Mouse (Mus musculus): ENCODE measurements around the gene Arid2. TPM values are rescaled to one million over a fixed set of nuclear protein-coding genes. Genes with fewer than 3 reads are reported as not detected.
"Not testable (repeated sequence)": the region's sequence is repeated elsewhere in the genome, so short reads cannot be mapped to it uniquely, and the experiment has no call there.

The Arid2 gene
- total RNA-seq (2015; ENCODE audit: low replicate concordance) (81.3 and 89.0 TPM in 2 replicates), total RNA-seq (2017; ENCODE audit: low replicate concordance) (78.7 and 94.4 TPM in 2 replicates)

DNA sequence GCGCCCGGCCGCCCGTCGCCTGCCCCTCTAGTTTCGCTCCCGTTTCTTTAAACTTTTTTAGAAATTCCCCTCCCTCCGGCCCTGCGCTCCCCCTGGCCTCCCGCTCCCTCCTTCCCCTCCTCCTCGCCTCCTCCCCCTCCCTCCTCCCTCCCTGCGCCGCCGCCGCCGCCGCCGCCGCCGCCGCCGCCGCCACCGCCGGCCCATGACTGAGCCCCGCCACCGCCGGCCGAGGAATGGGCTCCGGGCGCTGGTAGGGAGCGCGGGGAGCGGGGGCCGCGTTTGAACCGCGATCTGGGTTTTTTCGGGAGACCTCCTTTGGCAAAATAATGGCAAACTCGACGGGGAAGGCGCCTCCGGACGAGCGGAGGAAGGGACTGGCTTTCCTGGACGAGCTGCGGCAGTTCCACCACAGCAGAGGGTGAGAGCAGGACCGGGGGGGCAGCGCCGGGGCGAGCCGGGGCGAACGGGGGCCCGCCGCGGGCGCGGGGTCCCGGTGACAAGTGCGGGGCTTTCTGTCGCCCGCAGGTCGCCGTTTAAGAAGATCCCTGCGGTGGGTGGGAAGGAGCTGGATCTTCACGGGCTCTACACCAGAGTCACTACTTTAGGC lies at the start of gene Arid2:
Gene Arid2 (plus strand): TSS at position 150 of the 607 bp plus-strand sequence.
- 0 out of 2 replicates have a peak, but pooled peaks have one; percentile 9 for ATAC-seq (replicated peaks; ENCODE audit: low FRiP score, poor library complexity, severe bottlenecking)

DNA sequence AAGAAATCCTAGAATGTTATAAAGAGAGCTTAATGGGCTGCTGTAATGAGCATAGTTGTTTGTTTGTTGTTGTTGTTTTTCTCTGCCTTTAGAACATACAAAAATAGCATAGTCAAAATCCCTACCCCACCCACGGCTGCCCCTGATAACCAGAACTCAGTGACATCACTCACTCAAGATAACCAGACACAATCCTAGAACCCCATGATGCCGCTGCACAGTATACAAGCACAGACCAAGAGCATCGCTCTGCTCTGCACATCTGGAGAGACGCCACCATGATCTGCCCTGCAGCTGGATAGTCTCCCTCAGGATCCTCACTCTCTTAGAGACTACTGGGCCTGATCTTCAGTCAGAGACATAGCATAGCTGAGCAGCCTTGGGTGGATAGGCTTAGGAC lies 49.2 kb upstream of the Arid2 start:
- peak; percentile 59 for ATAC-seq (replicated peaks; ENCODE audit: low FRiP score, poor library complexity, severe bottlenecking)

DNA sequence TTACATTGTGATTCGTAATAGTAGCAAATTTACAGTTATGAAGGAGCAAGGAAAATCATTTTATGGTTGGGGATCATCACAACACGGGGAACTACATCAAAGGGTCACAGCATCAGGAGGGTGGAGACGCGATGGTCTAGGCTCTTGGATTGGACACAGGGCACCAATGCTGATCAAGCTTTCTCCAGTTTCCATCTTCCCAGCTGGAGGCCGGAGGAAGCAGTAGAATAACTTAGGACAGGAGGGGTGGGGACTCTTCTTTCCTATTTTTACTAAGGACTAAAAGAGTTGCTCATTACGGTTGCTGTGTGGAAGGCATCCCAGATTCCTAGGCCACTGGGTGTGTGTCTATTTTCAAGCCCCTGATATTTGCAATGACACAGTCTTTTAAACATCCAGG lies 43.1 kb upstream of the Arid2 start:
- ATAC-seq (replicated peaks; ENCODE audit: low FRiP score, poor library complexity, severe bottlenecking), result no peak

DNA sequence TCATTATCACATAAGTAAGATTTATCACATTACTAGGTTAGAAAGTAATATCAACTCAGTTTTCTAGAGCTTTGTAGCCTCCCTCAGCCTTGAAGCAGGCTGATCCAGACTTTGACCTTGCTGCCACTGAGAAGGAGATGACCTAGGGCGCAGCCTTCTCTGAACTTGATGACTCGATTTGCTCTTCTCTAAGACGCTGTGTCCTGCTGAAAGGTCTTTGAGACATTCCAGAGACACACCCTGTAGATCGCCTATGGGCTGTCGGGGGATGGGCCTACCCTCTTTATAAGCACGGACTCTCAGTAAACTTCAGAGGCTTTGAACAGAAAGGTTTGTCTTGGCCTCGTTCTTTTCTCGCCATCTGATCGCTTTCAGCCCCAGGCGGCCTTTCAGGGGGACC lies 42.6 kb upstream of the Arid2 start:
- not testable (repeated sequence) for ATAC-seq (replicated peaks; ENCODE audit: low FRiP score, poor library complexity, severe bottlenecking)

DNA sequence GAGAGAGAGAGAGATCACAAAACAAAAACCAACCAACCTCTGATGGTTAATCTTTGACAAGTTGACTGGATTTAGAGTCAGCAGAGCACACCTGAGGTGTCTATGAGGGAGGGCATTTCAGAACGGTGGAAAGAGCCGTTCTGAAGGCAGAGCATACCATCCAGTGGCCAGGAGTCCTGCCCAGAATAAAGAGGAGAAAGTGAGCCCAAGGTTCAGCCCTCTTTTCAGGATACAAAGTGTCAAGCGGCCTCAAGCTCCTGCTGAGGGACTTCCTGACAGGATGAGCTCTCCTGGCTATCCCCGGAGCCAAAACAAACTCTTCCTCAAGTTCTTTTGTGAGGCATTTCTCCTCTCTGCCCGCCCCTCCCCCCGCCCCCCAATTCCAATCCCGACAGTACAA lies 33.5 kb upstream of the Arid2 start:
- no peak for ATAC-seq (replicated peaks; ENCODE audit: low FRiP score, poor library complexity, severe bottlenecking)

DNA sequence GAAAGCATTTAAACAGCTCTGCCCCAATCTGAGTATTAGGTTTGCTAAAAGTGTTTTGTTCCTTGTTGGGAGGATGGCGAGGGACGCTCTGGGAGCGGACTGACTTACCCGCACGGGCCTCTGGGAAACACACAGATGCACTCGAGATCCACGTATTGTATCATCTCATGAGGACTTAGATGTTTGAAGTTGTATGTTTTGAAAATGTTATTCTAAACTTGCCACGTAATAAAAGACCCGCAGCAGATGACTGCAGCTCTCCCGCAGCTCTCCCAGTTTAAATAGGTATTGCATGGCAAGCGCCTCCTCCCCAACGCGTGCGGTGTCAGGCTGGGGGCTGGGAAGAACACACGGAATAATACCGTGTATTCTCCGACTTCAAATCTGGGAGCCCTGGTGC lies 33.0 kb upstream of the Arid2 start:
- ATAC-seq (replicated peaks; ENCODE audit: low FRiP score, poor library complexity, severe bottlenecking), result no peak

DNA sequence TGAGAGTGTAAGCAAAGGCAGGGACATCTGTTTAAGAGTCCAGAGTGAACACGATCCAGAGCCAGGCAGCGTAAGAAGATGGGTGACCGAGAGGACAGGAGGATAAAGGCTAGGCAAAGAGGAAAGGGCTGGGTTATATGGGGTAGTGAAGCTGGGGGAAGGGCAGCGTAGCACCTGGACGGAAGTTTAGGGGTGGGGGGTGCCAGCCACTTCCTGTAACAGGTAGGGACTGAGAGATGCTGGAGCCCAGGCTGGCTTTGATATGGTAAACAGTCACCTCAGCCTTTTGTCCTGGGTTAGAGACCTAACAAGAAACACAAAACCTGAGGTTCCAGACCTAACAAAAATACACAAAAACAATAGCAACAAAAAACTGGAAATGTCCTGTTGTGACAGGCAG lies 29.5 kb upstream of the Arid2 start:
- ATAC-seq (replicated peaks; ENCODE audit: low FRiP score, poor library complexity, severe bottlenecking), result no peak

DNA sequence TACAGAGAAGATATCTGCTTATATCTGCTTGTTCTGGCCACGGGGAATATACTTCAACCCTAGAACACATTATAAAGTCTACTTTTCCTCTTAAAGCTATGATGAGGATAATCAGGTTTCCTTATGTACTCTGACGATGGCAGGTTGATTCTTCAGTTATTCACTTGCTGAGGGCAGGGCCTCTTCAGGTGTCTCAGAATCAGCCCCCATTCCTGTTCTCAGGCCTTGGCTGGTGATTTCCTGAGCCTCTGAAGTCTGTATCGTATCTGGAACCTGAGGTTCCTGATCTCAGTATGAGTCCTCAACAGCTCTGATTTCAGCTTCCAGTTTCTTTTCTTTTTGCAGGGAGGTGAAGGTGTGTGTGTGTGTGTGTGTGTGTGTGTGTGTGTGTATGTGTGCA lies 22.7 kb upstream of the Arid2 start:
- ATAC-seq (replicated peaks; ENCODE audit: low FRiP score, poor library complexity, severe bottlenecking), result no peak

DNA sequence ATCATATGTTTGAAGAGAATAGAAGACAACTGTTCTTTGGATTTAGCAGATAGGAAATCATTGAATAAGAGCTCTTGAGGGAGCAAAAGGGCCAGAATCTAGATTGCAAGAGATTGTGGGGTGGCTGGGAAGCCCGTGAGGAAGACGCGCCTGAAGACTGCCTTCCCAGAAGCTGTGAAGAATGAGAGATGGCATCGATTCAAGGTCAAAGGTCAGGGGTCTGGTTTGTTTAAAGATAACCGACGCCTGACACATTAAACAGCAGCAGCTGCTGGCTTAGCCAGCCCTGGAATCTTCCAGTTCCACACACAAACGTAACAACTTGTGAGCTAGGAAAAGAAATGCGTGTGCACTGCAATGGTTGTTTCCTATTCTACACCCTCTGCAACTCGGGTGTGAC lies 19.4 kb upstream of the Arid2 start:
- no peak for ATAC-seq (replicated peaks; ENCODE audit: low FRiP score, poor library complexity, severe bottlenecking)

DNA sequence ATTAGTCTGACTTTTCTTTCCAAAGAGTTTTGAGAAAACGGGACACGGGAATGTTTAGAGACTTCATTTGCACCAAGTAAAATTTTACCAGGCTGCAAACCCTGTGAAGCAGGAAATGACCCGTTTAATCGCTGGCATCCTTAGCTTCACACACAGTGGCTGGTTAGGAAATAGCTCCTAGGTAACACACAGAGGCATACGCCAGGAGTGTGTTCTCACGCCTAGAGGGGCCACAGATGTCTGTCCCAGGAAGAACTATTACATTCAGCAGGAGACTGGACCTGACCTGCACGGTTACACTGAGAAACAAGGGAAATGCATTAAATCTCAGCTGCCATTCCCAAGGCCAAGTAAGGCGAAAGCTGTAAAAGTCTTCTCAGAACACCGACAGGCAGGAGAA lies 18.7 kb upstream of the Arid2 start:
- ATAC-seq (replicated peaks; ENCODE audit: low FRiP score, poor library complexity, severe bottlenecking), result no peak

DNA sequence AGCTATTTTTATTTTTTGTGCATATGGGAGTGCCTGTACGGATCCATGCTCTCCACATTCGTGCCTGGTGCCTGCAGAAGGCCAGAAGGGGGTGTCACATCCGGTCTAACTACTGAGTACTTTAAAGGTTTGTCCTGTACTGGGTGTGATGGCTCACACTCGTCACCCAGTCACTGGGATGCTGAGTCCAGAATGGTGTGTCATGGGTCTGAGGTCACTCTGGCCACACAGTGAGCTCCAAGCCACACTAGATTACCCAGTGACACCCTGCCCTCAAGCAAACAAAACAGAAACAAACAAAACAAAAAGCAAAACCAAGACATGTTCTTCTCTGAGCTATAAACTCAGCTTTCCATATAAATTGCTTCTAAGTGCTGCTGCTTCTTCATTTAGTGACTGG lies 17.9 kb upstream of the Arid2 start:
- no peak for ATAC-seq (replicated peaks; ENCODE audit: low FRiP score, poor library complexity, severe bottlenecking)

DNA sequence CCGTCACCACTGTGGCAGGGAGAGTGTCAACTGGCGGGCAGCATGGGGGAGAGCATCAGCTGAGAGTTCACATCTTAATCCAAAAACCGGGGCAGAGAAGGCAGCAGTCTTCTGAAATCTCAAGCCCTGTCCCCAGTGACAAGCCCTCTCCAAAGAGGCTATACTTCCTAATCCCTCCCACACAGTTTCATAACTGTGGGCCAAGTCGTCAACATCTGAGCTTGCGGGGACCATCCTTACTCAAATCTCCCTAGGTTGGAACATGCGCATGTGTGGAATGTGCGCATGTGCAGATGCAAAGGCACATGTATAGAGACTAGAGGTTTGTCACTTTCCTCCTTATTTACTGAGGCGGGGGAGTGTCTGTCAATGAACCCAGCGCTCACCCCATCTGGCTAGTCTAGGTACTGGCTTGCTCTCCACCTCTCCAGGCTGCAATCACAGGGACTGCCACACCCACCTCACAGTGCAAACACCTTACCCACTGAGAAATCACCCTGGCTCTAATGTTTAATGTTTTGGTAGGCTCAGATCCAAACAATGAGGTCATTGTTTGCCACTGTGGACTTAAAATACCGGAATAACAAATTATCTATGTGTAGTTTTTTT lies 16.9 kb upstream of the Arid2 start:
- ATAC-seq (replicated peaks; ENCODE audit: low FRiP score, poor library complexity, severe bottlenecking), result no peak

DNA sequence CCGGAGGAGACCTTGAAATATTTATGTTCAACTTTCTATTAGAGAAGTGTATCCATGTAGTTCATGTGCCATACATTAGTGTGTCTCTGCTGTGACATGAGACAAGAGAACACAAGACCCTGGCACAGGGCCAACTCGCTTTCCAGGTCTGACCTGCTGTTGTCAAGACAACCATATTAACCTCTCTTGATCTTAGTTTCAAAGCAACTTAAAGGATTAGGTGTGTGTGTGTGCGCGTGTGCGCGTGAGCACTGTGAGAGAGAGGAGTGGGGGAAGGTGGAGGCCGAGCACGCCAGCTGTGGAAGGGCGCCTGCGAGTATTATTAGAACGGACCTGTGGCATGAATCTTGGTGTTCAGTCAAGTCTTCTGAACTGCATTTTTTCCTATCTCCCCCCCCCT lies 15.0 kb upstream of the Arid2 start:
- ATAC-seq (replicated peaks; ENCODE audit: low FRiP score, poor library complexity, severe bottlenecking), result no peak

DNA sequence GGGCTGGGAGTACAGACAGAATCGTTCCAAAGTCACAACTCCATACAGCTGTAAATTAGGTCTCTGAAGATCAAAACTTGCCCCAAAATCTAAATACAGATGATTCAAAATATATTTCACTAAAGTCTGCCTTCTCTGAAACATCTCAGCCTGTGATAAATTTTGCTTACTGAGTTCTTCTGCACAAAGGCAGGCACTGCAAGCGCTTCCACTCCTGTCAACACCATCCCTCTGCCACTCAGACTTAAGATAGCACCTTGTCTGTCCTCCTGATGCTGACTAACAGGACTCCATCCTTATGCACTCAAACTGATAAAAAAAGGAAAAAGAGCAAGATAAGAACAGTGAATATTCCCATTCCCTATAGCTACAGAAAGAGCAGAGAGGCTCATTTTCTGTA lies 13.0 kb upstream of the Arid2 start:
- ATAC-seq (replicated peaks; ENCODE audit: low FRiP score, poor library complexity, severe bottlenecking), result no peak

DNA sequence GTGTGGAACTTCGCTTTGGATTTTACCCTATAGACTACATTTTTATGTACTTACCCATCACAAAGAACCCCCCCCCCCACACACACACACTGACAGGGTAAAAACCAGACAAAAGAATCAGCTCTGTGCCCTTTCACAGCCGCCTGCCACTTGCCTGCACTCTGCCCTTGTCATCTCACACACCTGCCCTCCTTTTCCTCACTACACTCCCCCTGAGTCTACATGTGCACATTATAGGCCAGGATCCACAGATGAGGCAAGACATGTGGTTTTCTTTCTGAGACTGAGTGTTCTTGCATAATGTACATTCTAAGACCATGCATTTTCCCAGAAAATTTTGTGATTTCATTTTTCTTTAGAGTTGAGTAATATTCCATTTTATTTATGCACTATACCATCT lies 12.1 kb upstream of the Arid2 start:
- no peak for ATAC-seq (replicated peaks; ENCODE audit: low FRiP score, poor library complexity, severe bottlenecking)

DNA sequence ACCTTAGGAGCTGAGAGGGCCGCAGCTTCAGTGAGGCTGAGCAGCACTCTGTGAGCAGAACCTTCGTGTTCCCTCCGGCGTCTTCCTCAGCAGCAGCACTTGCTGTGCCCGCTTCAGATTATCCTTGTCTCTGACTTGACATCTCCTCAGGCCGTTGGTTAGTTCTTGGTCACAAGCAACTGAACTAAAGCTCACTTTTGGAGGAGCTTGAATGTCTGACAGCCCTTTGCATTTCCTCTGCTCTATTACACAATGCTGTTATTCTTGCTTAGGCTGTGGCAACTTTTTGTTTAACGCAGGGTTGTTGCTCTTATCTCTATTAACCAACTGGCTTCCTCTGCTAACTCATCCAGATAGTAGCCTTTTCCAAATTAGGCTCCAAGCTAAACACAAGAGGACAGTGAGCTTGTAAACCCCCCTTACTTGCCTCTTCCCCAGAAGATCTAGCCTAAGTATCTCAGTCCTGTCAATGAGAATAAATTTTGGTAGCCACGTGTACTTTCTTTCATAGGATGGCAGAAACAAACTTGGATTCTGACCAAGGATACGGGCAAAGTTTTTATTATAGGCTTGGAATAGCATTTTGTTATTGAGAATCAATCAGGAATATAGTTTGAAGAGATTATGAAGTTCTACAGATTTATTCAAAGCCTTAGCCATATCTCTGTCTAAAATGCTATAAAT lies 11.4 kb upstream of the Arid2 start:
- peak; percentile 84 for ATAC-seq (replicated peaks; ENCODE audit: low FRiP score, poor library complexity, severe bottlenecking)

DNA sequence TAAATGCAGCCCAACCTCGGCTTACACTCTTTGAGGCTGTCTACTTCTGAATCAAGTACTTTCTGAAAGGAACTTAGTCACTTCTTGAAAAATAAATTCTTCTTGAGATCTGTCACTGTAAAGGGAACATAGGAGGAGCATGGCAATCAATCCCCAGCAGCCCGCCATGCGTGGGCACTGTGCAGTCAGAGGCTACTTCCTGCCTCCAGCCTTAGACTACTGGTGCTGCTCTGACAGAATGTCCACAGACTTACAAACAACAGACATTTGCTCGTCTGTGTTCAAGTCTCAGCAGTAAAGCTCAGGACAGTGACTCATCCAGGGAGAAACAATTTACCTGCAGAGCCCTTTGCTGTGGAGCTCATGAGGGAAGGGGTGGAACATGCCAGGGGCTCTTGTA lies 10.3 kb upstream of the Arid2 start:
- no peak for ATAC-seq (replicated peaks; ENCODE audit: low FRiP score, poor library complexity, severe bottlenecking)

DNA sequence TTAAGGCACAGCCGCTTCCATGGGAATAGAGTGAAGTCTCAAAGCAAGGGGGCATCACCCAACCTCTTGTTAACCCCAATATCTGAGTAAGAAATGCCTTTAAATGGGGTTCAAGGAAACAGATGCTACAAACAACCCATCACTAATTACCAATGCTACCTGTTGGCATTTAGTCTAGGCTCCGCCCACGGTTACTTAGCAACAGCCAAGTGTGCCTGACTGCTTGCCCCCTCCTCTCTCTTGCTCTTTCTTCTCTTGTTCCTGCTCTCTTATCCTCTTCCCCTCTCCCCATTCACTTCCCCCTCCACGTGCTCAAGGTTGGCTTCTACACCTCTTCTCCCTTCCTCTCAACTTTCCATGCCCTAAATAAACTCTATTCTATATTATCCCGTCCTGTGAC lies 6.1 kb upstream of the Arid2 start:
- no peak for ATAC-seq (replicated peaks; ENCODE audit: low FRiP score, poor library complexity, severe bottlenecking)

DNA sequence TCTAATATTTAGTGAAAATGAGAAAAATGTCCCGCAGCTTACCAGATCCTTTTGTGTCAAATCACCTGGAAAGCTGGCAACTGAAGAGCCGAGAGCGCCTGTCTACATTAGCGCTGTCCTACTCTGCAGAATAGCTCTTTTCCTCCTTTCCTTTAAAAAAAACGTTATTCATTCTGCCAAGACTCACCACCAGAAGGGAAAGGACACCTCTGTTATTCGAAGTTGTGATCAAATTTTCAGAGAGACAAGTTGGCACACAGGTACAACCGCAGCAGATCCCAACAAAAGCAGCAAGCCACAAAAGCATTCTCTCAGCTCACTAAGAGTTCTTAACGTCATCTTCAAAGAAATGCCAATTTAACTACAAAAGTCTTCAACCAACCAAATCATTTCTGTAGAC lies 4.2 kb upstream of the Arid2 start:
- ATAC-seq (replicated peaks; ENCODE audit: low FRiP score, poor library complexity, severe bottlenecking), result no peak

DNA sequence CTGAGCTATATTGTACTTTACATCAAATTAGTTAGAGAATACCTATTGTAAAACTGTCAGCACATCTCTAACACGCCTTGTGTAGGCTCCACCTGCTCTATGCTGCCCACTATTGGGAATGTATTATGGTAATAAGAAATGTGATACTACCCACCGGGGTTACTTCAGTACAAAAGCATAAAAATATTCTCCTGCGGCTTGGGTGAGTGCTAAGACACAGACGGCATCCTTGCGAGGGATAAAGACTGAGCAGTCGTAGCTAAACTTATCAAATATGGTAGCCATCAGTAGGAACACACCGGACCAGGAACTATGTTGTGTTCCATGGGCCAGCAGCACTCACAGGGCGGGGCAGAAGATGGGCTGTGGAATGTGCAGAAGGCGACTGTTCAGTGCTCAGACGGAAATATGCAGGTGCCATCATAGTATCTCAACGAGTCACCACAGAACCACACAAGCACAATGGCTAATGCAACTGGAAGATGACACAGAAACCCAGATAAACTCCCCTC lies 3.3 kb upstream of the Arid2 start:
- ATAC-seq (replicated peaks; ENCODE audit: low FRiP score, poor library complexity, severe bottlenecking), result peak; percentile 26; the same call in 1 of the 2 replicates

DNA sequence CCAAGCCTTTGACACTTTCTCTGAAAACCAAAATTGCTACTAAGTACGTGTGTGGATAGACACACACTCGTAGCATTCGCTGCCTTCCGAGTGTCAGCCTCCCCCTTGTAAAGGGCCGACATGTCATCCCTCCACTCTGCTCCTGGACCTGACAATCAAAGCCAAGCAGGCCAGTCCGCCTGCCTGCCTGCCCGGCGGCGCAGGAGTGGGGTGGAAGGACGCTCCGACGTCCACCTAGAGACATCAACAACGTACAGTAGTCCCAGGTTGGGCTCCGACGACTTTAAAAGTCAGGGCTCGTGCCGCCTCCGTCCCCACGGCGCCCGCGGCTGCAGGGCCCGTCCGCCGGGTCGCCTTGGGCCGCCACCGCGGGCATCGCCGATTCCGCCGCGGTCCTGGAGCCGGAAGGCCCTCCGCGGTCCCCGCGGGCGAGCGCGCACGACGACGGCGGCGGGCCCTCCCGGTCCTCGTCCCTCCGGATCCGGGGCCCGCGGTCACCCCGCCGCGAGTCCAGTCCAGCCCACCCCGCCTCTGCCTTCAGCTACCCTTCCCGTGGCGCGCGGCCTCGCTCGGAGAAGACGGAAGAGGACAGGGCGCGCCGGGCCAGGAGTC lies 2.5 kb upstream of the Arid2 start:
- ATAC-seq (replicated peaks; ENCODE audit: low FRiP score, poor library complexity, severe bottlenecking), result no peak

All from erythroid progenitor cell, adult 5-6 weeks (primary cell).